In genomic region chr19:57163315-57163714, GRCm38 (mm10) we compare ENCODE assay signal across 14 mouse cellular contexts.
DNase-seq lines count a peak whose midpoint lies in the region; ATAC-seq and TF ChIP-seq lines count a peak whose summit lies in the region.
"Had no signal": no experiment of that assay in that cellular context is flagged by ENCODE, and none has a peak within 500 bp of the region (broad histone marks: within the 10 kb centered on the region; RNA-seq: fewer than 3 reads in every experiment).

No protein-coding gene starts in this region.

- H3K79me2 ChIP-seq in heart, adult 2 months (replicated peaks; ENCODE audit: control insufficient read depth, insufficient read depth, low read length) = no peaks in the 10 kb centered on the region; the same call in none of the 2 replicates

- WGBS in heart, adult 2 months = 25% methylated on average over 13 of the region's 13 CpGs
- 29% methylated on average over 13 of the region's 13 CpGs for WGBS in heart, postnatal 0 days
- 92% methylated on average over 13 of the region's 13 CpGs for WGBS in hindbrain, embryonic 11.5 days

- H3K27me3 ChIP-seq in heart, adult 2 months (ENCODE audit: control insufficient read depth, insufficient read depth, low read length) = no peaks in the 10 kb centered on the region
- H3K27me3 ChIP-seq in heart, postnatal 0 days (ENCODE audit: control insufficient read depth, insufficient read depth, low read length) = no peaks in the 10 kb centered on the region
- no peaks in the 10 kb centered on the region for H3K27me3 ChIP-seq in hindbrain, embryonic 11.5 days (ENCODE audit: control insufficient read depth, insufficient read depth, low read length)
- H3K27me3 ChIP-seq: kidney, embryonic 15.5 days; limb, embryonic 12.5 days; liver, embryonic 15.5 days had no signal

- TF ChIP-seq CTCF in heart, adult 2 months (IDR thresholded peaks at IDR 0.05) = no peak
- no peak for TF ChIP-seq CTCF in heart, postnatal 0 days (IDR thresholded peaks at IDR 0.05; ENCODE audit: low read depth)

- H3K4me2 ChIP-seq in heart, postnatal 0 days (ENCODE audit: low read depth, low read length) = peak overlapping the region; percentile 16; the same call in 1 of the 2 replicates
- H3K4me2 ChIP-seq in hindbrain, embryonic 11.5 days (replicated peaks; ENCODE audit: low read depth, low read length) = no peak overlapping the region
- H3K4me2 ChIP-seq: kidney, embryonic 15.5 days; limb, embryonic 12.5 days; liver, embryonic 15.5 days had no signal

- peak; percentile 33; the same call in 1 of the 2 replicates for TF ChIP-seq POLR2A in heart, adult 2 months (IDR thresholded peaks at IDR 0.05; ENCODE audit: insufficient read depth, low read depth, low read length)

- peaks cover 25% of the 10 kb centered on the region for H3K4me1 ChIP-seq in heart, adult 2 months (ENCODE audit: control insufficient read depth, insufficient read depth, low read length)
- H3K4me1 ChIP-seq in heart, postnatal 0 days (ENCODE audit: control insufficient read depth, insufficient read depth) = peaks cover 39% of the 10 kb centered on the region
- H3K4me1 ChIP-seq in hindbrain, embryonic 11.5 days (replicated peaks; ENCODE audit: control insufficient read depth, insufficient read depth, low read length) = no peaks in the 10 kb centered on the region
- H3K4me1 ChIP-seq: liver, embryonic 15.5 days had no signal

- H3K36me3 ChIP-seq in heart, adult 2 months (ENCODE audit: control insufficient read depth, insufficient read depth, low read length) = peaks cover 22% of the 10 kb centered on the region
- H3K36me3 ChIP-seq in heart, postnatal 0 days (replicated peaks; ENCODE audit: control insufficient read depth, insufficient read depth, low read length) = peaks cover 3% of the 10 kb centered on the region; the same call in 1 of the 2 replicates
- no peaks in the 10 kb centered on the region for H3K36me3 ChIP-seq in hindbrain, embryonic 11.5 days (ENCODE audit: control insufficient read depth, insufficient read depth, low read length)
- H3K36me3 ChIP-seq: kidney, embryonic 15.5 days; limb, embryonic 12.5 days; liver, embryonic 15.5 days had no signal

- no peak overlapping the region for H3K4me3 ChIP-seq in heart, adult 2 months
- H3K4me3 ChIP-seq in heart, postnatal 0 days (ENCODE audit: low read depth, low read length) = no peak overlapping the region
- no peak overlapping the region for H3K4me3 ChIP-seq in hindbrain, embryonic 11.5 days (ENCODE audit: low read depth, low read length)
- H3K4me3 ChIP-seq: erythroblast, embryonic 14.5 days; kidney, embryonic 15.5 days; limb, embryonic 12.5 days; liver, embryonic 15.5 days had no signal

- DNase-seq in cerebellum, adult 18-20 months = peak; percentile 65 to 74
- no peak for DNase-seq in cerebellum, adult 11 months
- DNase-seq in heart, adult 18-20 months = peak; percentile 76 to 77
- no peak for DNase-seq in heart, postnatal 36 days
- DNase-seq in heart, adult 2 months = peak; percentile 55 to 75
- peak; percentile 89 for DNase-seq in heart, postnatal 0 days (ENCODE audit: low spot score)
- no peak for DNase-seq in hindbrain, embryonic 11.5 days (ENCODE audit: low spot score)
- DNase-seq in adipocyte (ENCODE audit: low spot score) = no peak
- DNase-seq: lung, postnatal 14 days had no signal

- H3K9me3 ChIP-seq in heart, postnatal 0 days (replicated peaks; ENCODE audit: control insufficient read depth, low read length) = no peaks in the 10 kb centered on the region
- no peaks in the 10 kb centered on the region for H3K9me3 ChIP-seq in hindbrain, embryonic 11.5 days (ENCODE audit: control insufficient read depth, low read length)
- H3K9me3 ChIP-seq: kidney, embryonic 15.5 days; limb, embryonic 12.5 days; liver, embryonic 15.5 days had no signal

- TF ChIP-seq EP300 in heart, adult 2 months (IDR thresholded peaks at IDR 0.05; ENCODE audit: insufficient read depth, low read depth, low read length) = peak; percentile 73; the same call in 1 of the 2 replicates
- no peak for TF ChIP-seq EP300 in heart, postnatal 0 days (IDR thresholded peaks at IDR 0.05; ENCODE audit: low read depth)

- intact Hi-C loops in heart, postnatal 36 days (cut with DNase I) = loop anchor here (2.0 kb wide), 1 partner anchor 97 kb away; no protein-coding TSS in a partner anchor
- intact Hi-C loops in heart, adult 2 months (cut with DNase I) = loop anchor here (5.0 kb wide), 1 partner anchor 99 kb away; no protein-coding TSS in a partner anchor

- H3K9ac ChIP-seq in heart, adult 2 months (ENCODE audit: low read depth, low read length) = peak overlapping the region; percentile 58; the same call in 1 of the 2 replicates
- no peak overlapping the region for H3K9ac ChIP-seq in heart, postnatal 0 days (replicated peaks; ENCODE audit: low read depth, low read length)
- H3K9ac ChIP-seq in hindbrain, embryonic 11.5 days (ENCODE audit: low read depth, low read length) = no peak overlapping the region
- H3K9ac ChIP-seq: kidney, embryonic 15.5 days; limb, embryonic 12.5 days; liver, embryonic 15.5 days had no signal

- H3K27ac ChIP-seq in heart, adult 2 months = peak overlapping the region; percentile 96
- H3K27ac ChIP-seq in heart, postnatal 0 days (ENCODE audit: low read depth) = peak overlapping the region; percentile 92
- H3K27ac ChIP-seq in hindbrain, embryonic 11.5 days (ENCODE audit: low read depth, low read length) = no peak overlapping the region
- H3K27ac ChIP-seq: kidney, embryonic 15.5 days; limb, embryonic 12.5 days; liver, embryonic 15.5 days had no signal

- ATAC-seq in heart, postnatal 0 days (ENCODE audit: insufficient read depth, low read depth) = peak; percentile 81
- no peak for ATAC-seq in hindbrain, embryonic 11.5 days (ENCODE audit: low FRiP score)
- ATAC-seq: inflammation-experienced regulatory T-cells, adult 6 months had no signal

Comparison
In these comparisons a context has a peak if more than half of its experiments do, and no peak if none do; other contexts are left out.
1. DNase-seq: peak in cerebellum, adult 18-20 months (2 of 2), heart, adult 18-20 months (2 of 2), heart, adult 2 months (2 of 2) and heart, postnatal 0 days (single experiment); none in cerebellum, adult 11 months (single experiment), heart, postnatal 36 days (0 of 2), hindbrain, embryonic 11.5 days (single experiment) and adipocyte (single experiment).